Mouse (Mus musculus) heart, embryonic 13.5 days (tissue): ENCODE results near the gene Emilin3. TPM values are rescaled to one million over a fixed set of nuclear protein-coding genes. Genes with fewer than 3 reads are reported as not detected.

Experiments used
- ATAC-seq: fragments of 200-750 bp; cut with Nextera tagmentation; 2 replicates; pipeline ENCODE4 v1.8.0; 2017; ENCODE audit warnings: moderate TSS enrichment; ENCODE audit not compliant: insufficient number of reproducible peaks, low FRiP score, low TSS enrichment; ENCODE audit errors: extremely low read depth
- H3K27ac ChIP-seq: fragments of 300-500 bp; sonication (generic); replicated peaks from 2 replicates; pipeline ENCODE4 v1.5.1; 2015; ENCODE audit warnings: moderate library complexity, mild to moderate bottlenecking, inconsistent platforms
- H3K27me3 ChIP-seq: fragments of 300-500 bp; sonication (generic); replicated peaks from 2 replicates; pipeline ENCODE4 v1.6.1; 2015; ENCODE audit warnings: mild to moderate bottlenecking, inconsistent platforms
- H3K36me3 ChIP-seq: fragments of 300-500 bp; sonication (generic); 2 replicates; pipeline ENCODE4 v1.6.1; 2015; ENCODE audit warnings: mild to moderate bottlenecking, inconsistent platforms
- H3K4me1 ChIP-seq: fragments of 300-500 bp; sonication (generic); 2 replicates; pipeline ENCODE4 v1.6.1; 2015; ENCODE audit warnings: inconsistent platforms
- H3K4me2 ChIP-seq: fragments of 300-500 bp; sonication (generic); 2 replicates; pipeline ENCODE4 v1.6.1; 2015; ENCODE audit warnings: inconsistent platforms, mild to moderate bottlenecking, moderate library complexity
- H3K4me3 ChIP-seq: fragments of 300-500 bp; sonication (generic); 2 replicates; pipeline ENCODE4 v1.5.1; 2015; ENCODE audit warnings: moderate library complexity, mild to moderate bottlenecking, inconsistent platforms
- H3K9ac ChIP-seq: fragments of 300-500 bp; sonication (generic); 2 replicates; pipeline ENCODE4 v1.6.1; 2015; ENCODE audit warnings: inconsistent platforms, mild to moderate bottlenecking, moderate library complexity
- H3K9me3 ChIP-seq: fragments of 300-500 bp; sonication (generic); 2 replicates; pipeline ENCODE4 v1.6.1; 2016; ENCODE audit warnings: inconsistent platforms
- WGBS: fragments of 180-500 bp; shearing (Covaris S2); methylation state at CpG from one replicate; pipeline ENCODE4 v1.1.7; 2015; ENCODE audit warnings: mixed read lengths; 5-methylcytosine and 5-hydroxymethylcytosine counted together
- polyA plus RNA-seq: library from polyadenylated mRNA; unstranded; fragments of >200 nt; fragmentation: Nextera tagmentation; extraction: Ambion mirVana; gene quantifications from 2 replicates; pipeline ENCODE4 v1.2.1, GENCODE M21; 2015

Emilin3 gene
- polyA plus RNA-seq, 1 experiment from 2014 or later: 3.8 TPM

GRCm38 (mm10) chr2:160872395-160872794 lies 39.7 kb downstream of the Emilin3 start:
- peak overlapping the region; percentile 98 for H3K27ac ChIP-seq
- peak overlapping the region; percentile 98 for H3K9ac ChIP-seq
- H3K4me2 ChIP-seq: peak overlapping the region; percentile 86
- peak; percentile 86 for ATAC-seq
- under 1% methylated on average over 43 of the region's 47 CpGs for WGBS
- H3K27me3 ChIP-seq: no peaks in the 10 kb centered on the region
- peak overlapping the region; percentile 88 for H3K4me3 ChIP-seq
- peaks cover 11% of the 10 kb centered on the region for H3K4me1 ChIP-seq
- peaks cover 5% of the 10 kb centered on the region; the same call in 1 of the 2 replicates for H3K9me3 ChIP-seq
- no peaks in the 10 kb centered on the region for H3K36me3 ChIP-seq

GRCm38 (mm10) chr2:160871310-160871709 lies 40.8 kb downstream of the Emilin3 start:
- Histone ChIP-seq H3K27ac (no peak overlapping the region), H3K4me3 (no peak overlapping the region), H3K9ac (peak overlapping the region; percentile 50; the same call in 1 of the 2 replicates), H3K27me3 (no peaks in the 10 kb centered on the region), H3K9me3 (peaks cover 5% of the 10 kb centered on the region; the same call in 1 of the 2 replicates), H3K4me1 (peaks cover 11% of the 10 kb centered on the region), H3K36me3 (no peaks in the 10 kb centered on the region), H3K4me2 (peak overlapping the region; percentile 11; the same call in 1 of the 2 replicates)
- WGBS: 95% methylated on average over 3 of the region's 3 CpGs
- no peak for ATAC-seq

GRCm38 (mm10) chr2:160869446-160869845 lies 42.7 kb downstream of the Emilin3 start:
- Histone ChIP-seq H3K36me3 (no peaks in the 10 kb centered on the region), H3K9ac (no peak overlapping the region), H3K4me3 (no peak overlapping the region), H3K4me2 (no peak overlapping the region), H3K9me3 (0 out of 2 replicates have a peak, but pooled peaks cover 3% of the 10 kb centered on the region), H3K27ac (no peak overlapping the region), H3K27me3 (no peaks in the 10 kb centered on the region), H3K4me1 (peaks cover 11% of the 10 kb centered on the region)
- WGBS: 72% methylated on average over 3 of the region's 3 CpGs
- ATAC-seq: no peak

GRCm38 (mm10) chr2:160865266-160865665 lies 46.9 kb downstream of the Emilin3 start:
- H3K4me2 ChIP-seq: no peak overlapping the region
- no peak for ATAC-seq
- 0 out of 2 replicates have a peak, but pooled peaks cover 3% of the 10 kb centered on the region for H3K9me3 ChIP-seq
- H3K36me3 ChIP-seq: no peaks in the 10 kb centered on the region
- H3K9ac ChIP-seq: no peak overlapping the region
- 76% methylated on average over 2 of the region's 2 CpGs for whole genome bisulfite sequencing
- H3K4me3 ChIP-seq: no peak overlapping the region
- H3K27me3 ChIP-seq: no peaks in the 10 kb centered on the region
- peaks cover 4% of the 10 kb centered on the region; the same call in 1 of the 2 replicates for H3K4me1 ChIP-seq
- H3K27ac ChIP-seq: no peak overlapping the region

GRCm38 (mm10) chr2:160864112-160864511 lies 48.0 kb downstream of the Emilin3 start:
- H3K9me3 ChIP-seq: 0 out of 2 replicates have a peak, but pooled peaks cover 3% of the 10 kb centered on the region
- ATAC-seq: no peak

GRCm38 (mm10) chr2:160860363-160860762 lies 51.8 kb downstream of the Emilin3 start:
- 57% methylated on average over 1 of the region's 1 CpGs for WGBS
- H3K4me1 ChIP-seq: peaks cover 13% of the 10 kb centered on the region
- H3K36me3 ChIP-seq: no peaks in the 10 kb centered on the region
- 0 out of 2 replicates have a peak, but pooled peaks cover 3% of the 10 kb centered on the region for H3K9me3 ChIP-seq
- no peak for ATAC-seq
- no peaks in the 10 kb centered on the region for H3K27me3 ChIP-seq
- no peak overlapping the region for H3K27ac ChIP-seq
- H3K4me2 ChIP-seq: no peak overlapping the region
- H3K4me3 ChIP-seq: no peak overlapping the region
- H3K9ac ChIP-seq: no peak overlapping the region

More at GRCm38 (mm10) chr2:160864112-160864511, 48.0 kb downstream of the Emilin3 start:
- Histone ChIP-seq H3K36me3 (no peaks in the 10 kb centered on the region), H3K9ac (no peak overlapping the region), H3K4me3 (no peak overlapping the region), H3K27ac (no peak overlapping the region), H3K4me2 (no peak overlapping the region), H3K27me3 (no peaks in the 10 kb centered on the region), H3K4me1 (peaks cover 4% of the 10 kb centered on the region; the same call in 1 of the 2 replicates)
- WGBS: 72% methylated on average over 1 of the region's 1 CpGs

Other genes starting within 250 kb of the Emilin3 start
- 25.5 and 29.4 TPM in 2 replicates for gene Plcg1, start 181.0 kb downstream of the Emilin3 start, polyA plus RNA-seq
- gene Zhx3, start 39.3 kb downstream of the Emilin3 start, polyA plus RNA-seq: 6.8 TPM in 2 replicates
- 1.4 and 1.6 TPM in 2 replicates for gene Lpin3, start 31.7 kb downstream of the Emilin3 start, polyA plus RNA-seq
- 15.2 and 16.7 TPM in 2 replicates for gene Chd6, start 196.7 kb upstream of the Emilin3 start, polyA plus RNA-seq